Mouse (Mus musculus) heart, postnatal 0 days (tissue): ENCODE data around the gene Poldip3. TPM values are rescaled to one million over a fixed set of nuclear protein-coding genes. Genes with fewer than 3 reads are reported as not detected.

Experiments
- ATAC-seq: fragments of 200-750 bp; cut with Nextera tagmentation; 2 replicates; pipeline ENCODE4 v1.8.0; 2017; ENCODE audit warnings: low read depth, moderate number of reproducible peaks, moderate library complexity; ENCODE audit not compliant: insufficient read depth
- DNase-seq: peaks from one replicate; pipeline ENCODE4 v3.0.0-alpha.2; 2016; ENCODE audit warnings: low spot score
- H3K27ac ChIP-seq: fragments of 300-500 bp; sonication (generic); 2 replicates; pipeline ENCODE4 v1.5.1; 2014; ENCODE audit warnings: low read depth, mild to moderate bottlenecking
- H3K27me3 ChIP-seq: fragments of 300-500 bp; sonication (generic); 2 replicates; pipeline ENCODE4 v1.6.1; 2014; ENCODE audit warnings: low read length, mixed read lengths; ENCODE audit not compliant: control insufficient read depth, insufficient read depth
- H3K36me3 ChIP-seq: fragments of 300-500 bp; sonication (generic); replicated peaks from 2 replicates; pipeline ENCODE4 v1.6.1; 2014; ENCODE audit warnings: low read length, mixed read lengths; ENCODE audit not compliant: control insufficient read depth, insufficient read depth
- H3K4me1 ChIP-seq: fragments of 300-500 bp; sonication (generic); 2 replicates; pipeline ENCODE4 v1.6.1; 2014; ENCODE audit warnings: antibody characterized with exemption; ENCODE audit not compliant: control insufficient read depth, insufficient read depth
- H3K4me2 ChIP-seq: fragments of 300-500 bp; sonication (generic); 2 replicates; pipeline ENCODE4 v1.6.1; 2014; ENCODE audit warnings: low read depth, mild to moderate bottlenecking, low read length, moderate library complexity
- H3K4me3 ChIP-seq: fragments of 300-500 bp; sonication (generic); 2 replicates; pipeline ENCODE4 v1.5.1; 2014; ENCODE audit warnings: low read depth, low read length
- H3K9ac ChIP-seq: fragments of 300-500 bp; sonication (generic); replicated peaks from 2 replicates; pipeline ENCODE4 v1.6.1; 2014; ENCODE audit warnings: low read depth, low read length, mixed read lengths
- H3K9me3 ChIP-seq: fragments of 300-500 bp; sonication (generic); replicated peaks from 2 replicates; pipeline ENCODE4 v1.6.1; 2016; ENCODE audit warnings: low read length; ENCODE audit not compliant: control insufficient read depth
- CTCF ChIP-seq: IDR thresholded peaks from 2 replicates; pipeline ENCODE4 v1.5.1; 2016; ENCODE audit warnings: antibody characterized with exemption, control low read depth, low read depth
- EP300 ChIP-seq: IDR thresholded peaks from 2 replicates; pipeline ENCODE4 v1.6.1; 2016; ENCODE audit warnings: antibody characterized with exemption, low read depth
- WGBS: fragments of 180-500 bp; shearing (Covaris S2); extraction: QIAGEN DNeasy Blood & Tissue Kit; methylation state at CpG from one replicate; pipeline ENCODE4 v1.1.7; 2014; 5-methylcytosine and 5-hydroxymethylcytosine counted together
- polyA plus RNA-seq: library from polyadenylated mRNA; unstranded; fragments of >200 nt; fragmentation: Nextera tagmentation; extraction: Ambion mirVana; gene quantifications from 2 replicates; pipeline ENCODE4 v1.2.1, GENCODE M21; 2015
- total RNA-seq: library from RNA; depleted of rRNA; stranded (reverse); fragments of >200 nt; gene quantifications from 2 replicates; pipeline ENCODE4 v1.2.3, GENCODE M21; 2014; ENCODE audit warnings: low replicate concordance; rRNA removed

The Poldip3 gene
- total and polyA plus RNA-seq, 2 experiments from 2014 or later = 38.3 to 63.6 TPM

DNA sequence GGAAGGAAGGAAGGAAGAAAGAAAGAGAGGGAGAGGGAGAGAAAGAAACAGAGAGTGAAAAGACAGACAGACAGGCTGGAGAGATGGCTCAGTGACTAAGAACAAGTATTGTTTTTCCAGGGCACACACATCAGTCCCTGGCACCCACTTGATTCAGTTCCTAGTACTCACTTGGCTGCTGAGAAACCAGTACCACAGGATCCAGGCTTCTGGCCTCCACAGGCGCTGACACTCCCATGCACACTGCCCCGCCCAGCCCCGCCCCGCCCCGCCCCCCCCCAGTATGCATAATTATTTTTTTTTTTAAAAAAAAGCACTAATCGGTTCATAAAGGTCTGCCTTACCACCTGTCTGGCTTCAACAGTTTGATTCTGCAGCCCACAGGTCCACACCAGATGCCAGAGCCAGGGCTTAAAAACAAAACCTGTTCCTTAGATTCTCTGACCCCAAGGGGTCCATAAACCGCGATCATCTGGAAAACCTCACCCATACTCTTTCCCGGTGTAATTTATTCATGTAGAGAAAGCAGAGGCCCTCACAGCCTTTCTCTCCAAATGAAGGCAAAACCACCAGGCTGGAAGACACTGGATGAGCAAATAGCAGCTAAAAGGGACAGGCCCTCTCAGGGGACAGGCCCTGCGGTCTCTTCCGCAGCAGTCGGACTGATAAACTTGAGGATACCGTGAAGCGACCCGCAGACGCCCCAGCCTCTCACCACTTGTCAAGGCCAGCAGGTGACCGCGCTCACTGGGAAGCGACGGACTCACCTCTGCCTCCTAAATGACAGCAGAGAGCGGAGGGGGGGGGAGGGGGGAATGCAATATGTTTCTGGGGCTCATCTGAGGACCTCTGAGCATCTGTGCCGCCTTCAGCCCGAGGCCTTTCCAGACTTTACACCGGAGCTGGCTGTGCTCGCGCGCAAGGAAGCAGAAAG lies 60.4 kb downstream of the Poldip3 start:
- no peak overlapping the region for H3K4me3 ChIP-seq

DNA sequence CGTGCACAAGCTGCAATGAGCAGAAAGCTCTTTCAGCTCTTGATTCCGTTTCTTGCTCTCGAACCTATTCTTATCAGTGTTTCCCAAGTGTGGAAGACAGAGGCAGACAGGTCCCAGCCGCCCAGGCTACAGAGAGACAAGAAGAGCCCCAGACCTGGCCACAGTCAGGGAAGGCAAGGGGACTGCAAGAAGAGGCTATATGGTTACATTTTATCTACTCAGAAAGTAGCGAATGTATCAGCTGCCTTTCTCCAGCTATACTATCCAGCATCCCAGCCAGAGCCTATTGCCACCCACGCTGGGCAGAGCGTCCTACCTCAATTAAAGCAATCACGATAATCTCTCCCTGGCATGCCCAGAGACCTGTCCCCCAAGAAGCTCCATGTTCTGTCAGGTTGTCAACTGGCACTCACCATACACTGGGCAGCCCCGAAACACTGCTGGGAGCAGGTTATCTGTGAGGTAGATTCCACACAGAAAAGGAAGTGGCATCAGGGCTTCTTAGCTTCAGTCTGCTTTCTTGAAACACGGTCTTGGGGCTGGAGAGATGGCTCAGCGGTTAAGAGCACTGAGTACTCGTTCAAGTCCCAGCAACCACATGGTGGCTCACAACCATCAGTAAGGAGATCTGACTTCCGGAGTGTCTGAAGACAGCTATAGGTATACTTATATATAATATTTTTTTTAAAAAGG lies 62.4 kb downstream of the Poldip3 start:
- Histone ChIP-seq H3K27ac (no peak overlapping the region), H3K4me1 (no peaks in the 10 kb centered on the region), H3K4me3 (no peak overlapping the region), H3K36me3 (no peaks in the 10 kb centered on the region), H3K4me2 (no peak overlapping the region), H3K27me3 (peaks cover 8% of the 10 kb centered on the region), H3K9me3 (no peaks in the 10 kb centered on the region), H3K9ac (no peak overlapping the region)
- TF ChIP-seq EP300 (no peak), CTCF (no peak)
- DNase-seq = no peak
- 61% methylated on average over 13 of the region's 13 CpGs for WGBS
- no peak for ATAC-seq

More for the DNA sequence above, 60.4 kb downstream of the Poldip3 start:
- H3K36me3 ChIP-seq = no peaks in the 10 kb centered on the region
- H3K9me3 ChIP-seq = no peaks in the 10 kb centered on the region
- TF ChIP-seq EP300 (no peak), CTCF (no peak)
- no peak overlapping the region for H3K9ac ChIP-seq
- H3K27me3 ChIP-seq = peaks cover 8% of the 10 kb centered on the region
- no peak overlapping the region for H3K27ac ChIP-seq
- DNase-seq (no peak), ATAC-seq (no peak)
- H3K4me1 ChIP-seq = no peaks in the 10 kb centered on the region
- no peak overlapping the region for H3K4me2 ChIP-seq
- WGBS = 20% methylated on average over 27 of the region's 27 CpGs

DNA sequence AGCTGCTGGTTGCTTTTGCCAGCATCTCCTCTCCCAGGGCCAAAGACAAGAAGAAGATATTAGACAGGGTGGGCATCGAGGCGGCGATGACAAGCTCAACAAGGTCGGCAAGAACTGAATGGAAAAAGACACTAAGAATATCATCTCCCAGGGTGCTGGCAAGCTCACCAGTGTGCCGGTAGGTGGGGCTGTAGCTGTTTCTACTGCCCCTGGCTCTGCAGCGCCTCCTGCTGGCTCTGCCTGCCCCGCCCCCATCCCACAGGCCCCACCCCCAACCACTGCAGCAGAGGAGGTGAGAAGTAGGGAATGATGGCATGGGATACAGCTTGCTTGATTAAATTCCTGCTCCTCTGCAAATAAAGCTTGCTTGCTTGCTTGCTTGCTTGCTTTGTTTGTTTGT lies 63.3 kb downstream of the Poldip3 start:
- Histone ChIP-seq H3K9ac (no peak overlapping the region), H3K9me3 (no peaks in the 10 kb centered on the region), H3K4me1 (no peaks in the 10 kb centered on the region), H3K4me2 (no peak overlapping the region), H3K4me3 (no peak overlapping the region), H3K27ac (no peak overlapping the region), H3K27me3 (peaks cover 8% of the 10 kb centered on the region), H3K36me3 (no peaks in the 10 kb centered on the region)
- peak; percentile 43; the same call in 1 of the 2 replicates for ATAC-seq
- peak; percentile 71 for TF ChIP-seq CTCF
- no peak for TF ChIP-seq EP300
- peak; percentile 59 for DNase-seq
- 23% methylated on average over 7 of the region's 7 CpGs for WGBS

DNA sequence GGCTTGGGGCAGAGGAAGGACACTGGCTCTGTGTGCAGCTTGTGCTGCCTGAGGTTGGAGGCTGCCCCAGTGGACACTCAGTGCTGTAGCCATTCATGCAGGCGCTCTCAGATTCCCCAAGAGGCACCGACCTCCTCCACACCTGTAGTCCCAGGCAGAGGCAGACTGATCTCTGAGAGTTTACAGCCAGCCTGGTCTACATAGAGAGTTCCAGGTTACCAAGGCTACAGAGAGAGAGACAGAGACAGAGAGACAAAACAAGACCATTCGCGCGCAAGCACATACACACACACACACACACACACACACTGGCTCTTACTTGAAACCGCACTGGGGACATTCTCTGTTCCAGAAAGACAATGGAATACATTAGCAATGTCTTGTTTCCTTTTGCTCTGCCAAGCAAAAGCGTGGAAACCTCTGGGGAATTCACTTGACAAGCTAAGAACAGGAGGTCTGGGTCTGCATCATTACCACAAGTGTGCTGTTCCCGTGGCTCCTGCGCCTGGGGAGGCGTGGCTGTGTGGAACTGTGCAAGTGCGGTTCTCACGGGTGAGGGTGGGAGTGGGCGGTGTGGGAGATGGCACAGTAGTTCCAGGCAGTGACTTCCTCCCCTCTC lies 65.1 kb downstream of the Poldip3 start:
- DNase-seq (peak; percentile 71), ATAC-seq (peak; percentile 56; the same call in 1 of the 2 replicates)
- no peak for TF ChIP-seq EP300
- TF ChIP-seq CTCF = no peak
- WGBS = 58% methylated on average over 13 of the region's 13 CpGs
- H3K9me3 ChIP-seq = no peaks in the 10 kb centered on the region
- peak overlapping the region; percentile 14; the same call in 1 of the 2 replicates for H3K4me2 ChIP-seq
- H3K36me3 ChIP-seq = no peaks in the 10 kb centered on the region
- H3K27ac ChIP-seq = no peak overlapping the region
- H3K4me1 ChIP-seq = no peaks in the 10 kb centered on the region
- no peak overlapping the region for H3K9ac ChIP-seq
- peaks cover 2% of the 10 kb centered on the region for H3K27me3 ChIP-seq
- H3K4me3 ChIP-seq = no peak overlapping the region

DNA sequence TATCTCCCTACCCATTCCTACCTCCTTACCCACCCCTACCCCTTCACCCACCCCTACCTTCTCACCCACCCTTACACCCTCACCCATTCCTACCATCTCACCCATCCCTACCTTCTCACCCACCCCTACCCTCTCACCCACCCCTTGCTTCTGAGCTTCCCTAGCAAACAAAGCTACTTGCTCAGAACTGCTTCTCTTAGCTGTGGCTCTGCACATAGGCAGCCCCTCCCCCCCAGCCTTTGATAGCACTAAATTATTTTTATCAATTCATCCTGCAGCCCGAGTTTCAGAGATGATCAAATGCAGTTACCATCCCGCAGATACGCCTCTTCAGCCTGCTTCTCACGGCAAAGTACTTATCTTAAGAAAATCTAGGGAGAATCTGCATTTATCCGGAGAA lies 65.7 kb downstream of the Poldip3 start:
- 60% methylated on average over 5 of the region's 5 CpGs for WGBS
- no peaks in the 10 kb centered on the region for H3K36me3 ChIP-seq
- DNase-seq = no peak
- no peaks in the 10 kb centered on the region for H3K4me1 ChIP-seq
- H3K4me3 ChIP-seq = no peak overlapping the region
- no peak overlapping the region for H3K27ac ChIP-seq
- no peak for ATAC-seq
- H3K9me3 ChIP-seq = no peaks in the 10 kb centered on the region
- TF ChIP-seq EP300 = no peak
- H3K9ac ChIP-seq = no peak overlapping the region
- H3K27me3 ChIP-seq = no peaks in the 10 kb centered on the region; the same call in 1 of the 2 replicates
- H3K4me2 ChIP-seq = peak overlapping the region; percentile 14; the same call in 1 of the 2 replicates

Other genes with a start within 250 kb of the Poldip3 start
- 36.7 and 43.6 TPM in 2 replicates for gene Tcf20, start 161.5 kb downstream of the Poldip3 start, total RNA-seq
- 3.0 TPM in 2 replicates for gene Tcf20, start 161.5 kb downstream of the Poldip3 start, polyA plus RNA-seq
- gene Nfam1, start 116.1 kb downstream of the Poldip3 start, total RNA-seq = 0.38 and 0.54 TPM in 2 replicates
- gene Nfam1, start 116.1 kb downstream of the Poldip3 start, polyA plus RNA-seq = 0.99 and 1.2 TPM in 2 replicates
- 80.4 and 110 TPM in 2 replicates for gene Serhl, start 59.9 kb downstream of the Poldip3 start, total RNA-seq
- 81.6 and 84.0 TPM in 2 replicates for gene Serhl, start 59.9 kb downstream of the Poldip3 start, polyA plus RNA-seq
- 116 and 121 TPM in 2 replicates for gene Rrp7a, start 26.6 kb downstream of the Poldip3 start, total RNA-seq
- 24.6 and 26.2 TPM in 2 replicates for gene Rrp7a, start 26.6 kb downstream of the Poldip3 start, polyA plus RNA-seq
- gene Cyb5r3, start 23.2 kb upstream of the Poldip3 start, total RNA-seq = 125 and 166 TPM in 2 replicates
- gene Cyb5r3, start 23.2 kb upstream of the Poldip3 start, polyA plus RNA-seq = 113 and 117 TPM in 2 replicates
- gene A4galt, start 102.4 kb upstream of the Poldip3 start, total RNA-seq = 3.0 and 3.2 TPM in 2 replicates
- 1.6 and 2.0 TPM in 2 replicates for gene A4galt, start 102.4 kb upstream of the Poldip3 start, polyA plus RNA-seq
- 86.9 and 112 TPM in 2 replicates for gene Arfgap3, start 200.9 kb upstream of the Poldip3 start, total RNA-seq
- 22.4 and 25.4 TPM in 2 replicates for gene Arfgap3, start 200.9 kb upstream of the Poldip3 start, polyA plus RNA-seq